Mouse (Mus musculus) liver, embryonic 16.5 days (tissue): ENCODE data around the gene Sipa1l3. TPM values are rescaled to one million over a fixed set of nuclear protein-coding genes. Genes with fewer than 3 reads are reported as not detected.
A peak's percentile ranks its signal among the peaks of the same experiment; 100 is the strongest.

Source experiments
- ATAC-seq: fragments of 200-750 bp; cut with Nextera tagmentation; 2 replicates; pipeline ENCODE4 v1.8.0; 2017; ENCODE audit warnings: low read depth, mild to moderate bottlenecking, moderate number of reproducible peaks, moderate library complexity
- H3K27ac ChIP-seq: fragments of 300-500 bp; sonication (generic); 2 replicates; pipeline ENCODE4 v1.5.1; 2014; ENCODE audit warnings: mild to moderate bottlenecking, low read length
- H3K27me3 ChIP-seq: fragments of 300-500 bp; sonication (generic); 2 replicates; pipeline ENCODE4 v1.6.1; 2014; ENCODE audit warnings: low read depth, low read length, mixed read lengths; ENCODE audit not compliant: control insufficient read depth, insufficient read depth
- H3K36me3 ChIP-seq: fragments of 300-500 bp; sonication (generic); 2 replicates; pipeline ENCODE4 v1.6.1; 2014; ENCODE audit warnings: mild to moderate bottlenecking; ENCODE audit not compliant: control insufficient read depth, insufficient read depth
- H3K4me1 ChIP-seq: fragments of 300-500 bp; sonication (generic); 2 replicates; pipeline ENCODE4 v1.6.1; 2014; ENCODE audit warnings: low read depth, low read length, mixed read lengths; ENCODE audit not compliant: control insufficient read depth
- H3K4me2 ChIP-seq: fragments of 300-500 bp; sonication (generic); 2 replicates; pipeline ENCODE4 v1.6.1; 2014; ENCODE audit warnings: low read depth, low read length, mixed read lengths
- H3K4me3 ChIP-seq: fragments of 300-500 bp; sonication (generic); 2 replicates; pipeline ENCODE4 v1.5.1; 2014; ENCODE audit warnings: low read depth, mild to moderate bottlenecking, low read length
- H3K9ac ChIP-seq: fragments of 300-500 bp; sonication (generic); 2 replicates; pipeline ENCODE4 v1.6.1; 2014; ENCODE audit warnings: low read depth, low read length
- H3K9me3 ChIP-seq: fragments of 300-500 bp; sonication (generic); replicated peaks from 2 replicates; pipeline ENCODE4 v1.6.1; 2016; ENCODE audit warnings: low read length; ENCODE audit not compliant: control insufficient read depth
- WGBS: fragments of 180-500 bp; shearing (Covaris S2); extraction: QIAGEN DNeasy Blood & Tissue Kit; methylation state at CpG from one replicate; pipeline ENCODE4 v1.1.7; 2014; ENCODE audit not compliant: insufficient replicate concordance; 5-methylcytosine and 5-hydroxymethylcytosine counted together
- polyA plus RNA-seq: library from polyadenylated mRNA; unstranded; fragments of >200 nt; fragmentation: Nextera tagmentation; extraction: Ambion mirVana; gene quantifications from 2 replicates; pipeline ENCODE4 v1.2.1, GENCODE M21; 2015

Sipa1l3 gene
- polyA plus RNA-seq, 1 experiment from 2014 or later, result 2.4 TPM

DNA sequence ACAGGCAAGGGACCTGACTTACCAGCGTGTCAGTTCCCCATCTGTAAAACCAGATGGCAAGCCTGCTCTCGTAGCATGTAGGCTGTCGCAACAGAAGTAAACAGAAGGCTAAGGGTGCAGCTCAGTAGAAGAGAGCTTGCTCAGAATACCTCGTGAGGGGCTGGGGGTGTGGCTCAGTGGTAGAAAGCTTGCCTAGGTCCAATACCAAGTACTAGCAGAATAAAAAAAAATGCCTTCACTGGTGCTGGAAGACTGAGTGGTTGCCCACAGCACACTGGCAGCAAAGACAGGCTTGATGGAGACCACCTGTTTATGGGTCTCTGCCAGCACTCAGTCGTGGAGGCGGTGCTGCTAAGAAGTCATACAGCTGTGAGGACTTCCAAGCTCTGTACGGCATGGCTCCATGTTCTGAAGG is 93.0 kb downstream of the Sipa1l3 start:
- Histone ChIP-seq H3K9ac (no peak overlapping the region), H3K36me3 (no peaks in the 10 kb centered on the region), H3K27ac (no peak overlapping the region), H3K4me2 (no peak overlapping the region), H3K27me3 (no peaks in the 10 kb centered on the region), H3K9me3 (no peaks in the 10 kb centered on the region), H3K4me1 (peaks cover under 1% of the 10 kb centered on the region; the same call in 1 of the 2 replicates), H3K4me3 (no peak overlapping the region)
- ATAC-seq, result peak; percentile 50; the same call in 1 of the 2 replicates
- WGBS, result 57% methylated on average over 7 of the region's 7 CpGs

DNA sequence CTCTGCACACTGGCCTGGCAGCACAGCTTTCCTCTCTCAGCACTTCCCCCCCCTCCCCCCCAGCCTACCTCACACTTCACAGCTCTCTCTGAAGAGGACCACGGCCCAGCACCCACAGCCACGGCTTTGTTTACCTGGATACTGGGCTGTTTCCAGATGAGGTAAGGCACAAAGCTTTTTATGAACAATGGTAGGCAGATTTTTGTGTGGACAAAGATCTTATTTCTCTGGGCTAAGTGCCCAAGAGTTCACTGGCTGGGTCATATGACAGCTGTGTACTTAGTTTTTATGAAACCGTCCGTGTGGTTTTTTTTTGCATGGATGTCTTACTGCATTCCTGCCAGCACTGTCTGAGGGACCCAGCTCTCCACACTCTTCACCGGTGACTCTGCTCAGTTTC is 93.8 kb downstream of the Sipa1l3 start:
- Histone ChIP-seq H3K9me3 (no peaks in the 10 kb centered on the region), H3K36me3 (no peaks in the 10 kb centered on the region), H3K4me2 (no peak overlapping the region), H3K4me1 (no peaks in the 10 kb centered on the region; the same call in 1 of the 2 replicates), H3K27ac (no peak overlapping the region), H3K4me3 (no peak overlapping the region), H3K9ac (no peak overlapping the region), H3K27me3 (no peaks in the 10 kb centered on the region)
- no peak for ATAC-seq
- 65% methylated on average over 5 of the region's 5 CpGs for WGBS

DNA sequence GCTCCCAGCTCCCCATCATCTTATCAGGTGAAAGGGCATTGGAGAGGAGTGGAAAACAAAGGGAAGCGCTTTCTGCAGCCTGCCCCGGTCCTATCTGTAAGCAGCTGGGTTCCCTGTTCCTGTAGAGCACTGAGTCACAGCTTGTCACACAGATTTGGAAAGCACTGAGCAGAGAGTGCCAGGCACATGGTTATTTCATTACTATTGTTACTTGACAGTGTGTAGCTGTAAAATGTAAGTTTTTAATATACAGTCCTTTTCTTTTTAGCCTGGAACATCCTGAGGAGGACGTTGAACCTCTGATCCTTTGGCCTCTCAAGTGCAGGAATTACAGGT is 96.6 kb downstream of the Sipa1l3 start:
- no peak overlapping the region for H3K4me3 ChIP-seq
- WGBS, result 59% methylated on average over 3 of the region's 3 CpGs
- H3K4me1 ChIP-seq, result no peaks in the 10 kb centered on the region; the same call in 1 of the 2 replicates
- H3K9ac ChIP-seq, result no peak overlapping the region
- H3K27ac ChIP-seq, result no peak overlapping the region
- H3K36me3 ChIP-seq, result no peaks in the 10 kb centered on the region
- no peaks in the 10 kb centered on the region for H3K27me3 ChIP-seq
- H3K9me3 ChIP-seq, result no peaks in the 10 kb centered on the region
- ATAC-seq, result no peak
- no peak overlapping the region for H3K4me2 ChIP-seq

DNA sequence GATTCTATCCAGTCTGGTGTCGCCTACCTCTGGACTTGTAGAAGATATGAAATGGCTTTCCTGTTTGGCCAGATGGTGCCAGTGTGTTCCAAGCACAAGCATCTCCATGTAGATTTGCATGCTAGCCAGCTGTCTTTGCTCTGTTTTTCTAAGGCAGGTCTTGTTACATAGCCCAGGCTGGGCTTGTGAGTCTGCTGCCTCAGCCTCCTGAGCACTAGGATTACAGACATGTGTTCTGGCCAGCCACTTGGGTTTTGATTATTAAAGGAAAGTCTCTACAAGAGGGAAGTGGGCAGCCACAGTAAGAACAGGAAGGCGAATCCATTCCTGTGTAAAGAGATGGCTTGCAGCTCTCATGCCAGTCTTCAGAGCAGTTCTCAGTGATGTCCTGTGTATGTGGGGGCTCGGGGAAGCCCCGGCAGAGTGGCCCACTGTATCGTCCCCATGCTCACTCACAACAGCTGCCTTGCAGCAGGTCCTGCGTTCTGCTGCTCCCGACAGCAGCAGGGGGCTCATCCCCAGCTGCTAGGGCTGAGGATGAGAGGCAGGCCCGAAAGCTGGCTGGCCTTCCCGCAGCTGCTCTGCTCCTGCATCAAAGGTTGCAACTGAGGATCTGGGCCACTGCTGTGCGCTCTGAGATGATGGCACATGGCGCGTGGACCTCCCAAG is 97.1 kb downstream of the Sipa1l3 start:
- H3K4me1 ChIP-seq, result no peaks in the 10 kb centered on the region; the same call in 1 of the 2 replicates
- H3K4me3 ChIP-seq, result no peak overlapping the region
- no peaks in the 10 kb centered on the region for H3K9me3 ChIP-seq
- no peak overlapping the region for H3K4me2 ChIP-seq
- no peaks in the 10 kb centered on the region for H3K36me3 ChIP-seq
- no peak overlapping the region for H3K9ac ChIP-seq
- no peak overlapping the region for H3K27ac ChIP-seq
- no peak for ATAC-seq
- H3K27me3 ChIP-seq, result no peaks in the 10 kb centered on the region
- 45% methylated on average over 12 of the region's 12 CpGs for WGBS

DNA sequence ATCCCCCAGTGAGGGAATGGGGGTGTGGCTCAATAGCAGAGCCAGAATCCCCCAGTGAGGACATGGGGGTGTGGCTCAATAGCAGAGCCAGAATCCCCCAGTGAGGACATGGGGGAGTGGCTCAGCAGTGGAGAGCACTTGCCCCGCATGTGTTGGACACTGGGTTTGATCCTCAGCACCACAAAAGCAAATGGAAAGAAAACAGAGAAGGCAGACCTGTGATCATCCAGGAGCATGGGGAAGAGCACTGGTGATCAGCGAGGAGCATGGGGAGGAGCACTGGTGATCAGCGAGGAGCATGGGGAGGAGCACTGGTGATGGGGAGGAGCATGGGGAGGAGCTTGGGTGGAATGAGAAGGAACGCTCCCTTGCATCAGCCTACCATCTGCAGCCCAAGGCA is 98.6 kb downstream of the Sipa1l3 start:
- Histone ChIP-seq H3K36me3 (no peaks in the 10 kb centered on the region), H3K4me1 (no peaks in the 10 kb centered on the region; the same call in 1 of the 2 replicates), H3K9ac (no peak overlapping the region), H3K4me2 (no peak overlapping the region), H3K27ac (no peak overlapping the region), H3K4me3 (no peak overlapping the region), H3K27me3 (no peaks in the 10 kb centered on the region), H3K9me3 (no peaks in the 10 kb centered on the region)
- no peak for ATAC-seq
- WGBS, result 59% methylated on average over 4 of the region's 4 CpGs

DNA sequence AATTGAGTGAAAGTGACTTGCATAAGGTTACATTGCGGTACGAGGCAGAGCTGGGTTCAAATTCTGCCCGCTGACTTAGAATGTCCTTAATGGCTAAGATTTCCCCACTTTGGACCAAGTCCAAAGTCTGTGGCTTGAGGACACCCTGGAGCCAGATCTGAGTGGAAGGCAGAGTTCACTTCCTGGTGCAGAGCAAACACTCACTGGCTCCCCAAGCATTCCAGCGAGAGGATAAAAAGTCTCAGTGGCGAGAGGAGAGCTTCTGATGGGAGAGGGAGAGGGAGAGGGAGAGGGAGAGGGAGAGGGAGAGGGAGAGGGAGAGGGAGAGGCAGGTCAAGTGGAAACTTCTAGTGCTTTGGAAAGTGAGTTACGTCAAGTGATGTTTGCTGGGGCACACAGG is 100.2 kb downstream of the Sipa1l3 start:
- Histone ChIP-seq H3K9me3 (no peaks in the 10 kb centered on the region), H3K36me3 (no peaks in the 10 kb centered on the region), H3K4me3 (no peak overlapping the region), H3K9ac (no peak overlapping the region), H3K4me1 (no peaks in the 10 kb centered on the region; the same call in 1 of the 2 replicates), H3K27ac (no peak overlapping the region), H3K27me3 (no peaks in the 10 kb centered on the region), H3K4me2 (no peak overlapping the region)
- 69% methylated on average over 6 of the region's 6 CpGs for WGBS
- ATAC-seq, result no peak

DNA sequence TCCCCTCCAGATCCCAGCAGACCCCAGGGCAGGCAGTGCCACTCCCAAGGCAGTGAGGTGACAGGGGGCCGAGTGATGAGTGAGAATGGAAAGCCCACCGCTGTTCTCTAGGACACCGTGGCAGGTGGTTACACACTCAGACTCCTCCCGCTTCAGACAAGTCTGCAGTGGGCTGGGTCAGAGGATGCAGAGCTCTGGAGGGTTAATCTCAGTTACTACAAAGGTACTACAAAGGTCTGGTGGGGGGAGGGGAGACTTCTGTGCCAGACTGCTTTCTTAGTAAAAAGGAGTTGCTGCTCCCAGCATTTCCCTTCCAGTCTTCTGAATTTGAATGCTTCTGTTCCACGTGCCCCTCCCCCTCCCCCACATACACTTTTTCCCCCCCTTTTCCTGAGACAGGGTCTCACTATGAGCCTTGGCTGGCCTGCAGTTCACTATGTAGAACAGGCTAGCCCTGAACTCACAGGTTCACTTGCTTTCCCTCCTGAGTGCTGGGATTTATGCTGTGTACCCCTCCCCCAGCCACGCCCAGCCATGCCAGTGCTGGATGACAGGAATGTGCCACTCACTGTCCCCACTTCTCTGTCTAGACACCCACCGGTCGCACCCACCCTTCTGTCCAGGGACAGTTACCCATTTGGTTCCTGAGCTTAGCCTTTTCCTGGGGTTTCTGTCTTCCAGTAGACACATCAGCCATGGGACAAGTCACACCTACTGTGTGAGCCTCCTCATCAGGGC is 100.9 kb downstream of the Sipa1l3 start:
- H3K4me1 ChIP-seq, result no peaks in the 10 kb centered on the region; the same call in none of the 2 replicates
- H3K4me2 ChIP-seq, result no peak overlapping the region
- H3K27ac ChIP-seq, result no peak overlapping the region
- no peak overlapping the region for H3K4me3 ChIP-seq
- 54% methylated on average over 8 of the region's 8 CpGs for WGBS
- no peaks in the 10 kb centered on the region for H3K9me3 ChIP-seq
- H3K9ac ChIP-seq, result no peak overlapping the region
- no peaks in the 10 kb centered on the region for H3K27me3 ChIP-seq
- no peak for ATAC-seq
- no peaks in the 10 kb centered on the region for H3K36me3 ChIP-seq

DNA sequence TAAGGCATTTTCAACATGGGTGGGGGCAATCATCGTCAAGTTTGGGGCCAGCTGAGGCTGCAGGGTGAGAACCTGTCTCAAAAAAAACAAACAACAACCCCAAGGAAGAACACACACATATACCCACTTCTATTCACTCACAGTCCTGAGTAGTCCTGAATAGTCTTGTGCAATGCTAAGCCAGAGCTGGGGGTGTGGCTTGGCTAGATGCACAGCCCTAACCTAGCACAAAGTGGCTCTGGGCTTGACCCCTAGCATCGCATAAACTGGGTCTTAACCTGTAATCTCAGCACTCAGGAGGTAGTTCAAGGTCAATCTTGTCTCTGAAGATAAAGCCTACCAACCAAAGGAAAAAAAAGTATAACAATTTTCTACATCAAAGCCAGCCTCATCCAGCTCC is 101.5 kb downstream of the Sipa1l3 start:
- no peak overlapping the region for H3K4me3 ChIP-seq
- H3K27ac ChIP-seq, result no peak overlapping the region
- H3K9ac ChIP-seq, result no peak overlapping the region
- no peaks in the 10 kb centered on the region for H3K36me3 ChIP-seq
- no peaks in the 10 kb centered on the region for H3K9me3 ChIP-seq
- H3K4me2 ChIP-seq, result no peak overlapping the region
- no peaks in the 10 kb centered on the region; the same call in none of the 2 replicates for H3K4me1 ChIP-seq
- peak; percentile 51 for ATAC-seq
- no peaks in the 10 kb centered on the region for H3K27me3 ChIP-seq
- WGBS, result 35% methylated on average over 2 of the region's 2 CpGs
